Mouse (Mus musculus) CD8-positive naive resting alpha-beta T cell, adult 2 months (primary cell): ENCODE measurements around the gene Ankmy1.

Source experiments
- DNase-seq, 2 experiments: peaks; one replicate each; pipeline ENCODE4 v3.0.0; 2022; ENCODE audit warnings: low read depth in 2 of 2, low spot score in 2 of 2

The Ankmy1 gene

DNA sequence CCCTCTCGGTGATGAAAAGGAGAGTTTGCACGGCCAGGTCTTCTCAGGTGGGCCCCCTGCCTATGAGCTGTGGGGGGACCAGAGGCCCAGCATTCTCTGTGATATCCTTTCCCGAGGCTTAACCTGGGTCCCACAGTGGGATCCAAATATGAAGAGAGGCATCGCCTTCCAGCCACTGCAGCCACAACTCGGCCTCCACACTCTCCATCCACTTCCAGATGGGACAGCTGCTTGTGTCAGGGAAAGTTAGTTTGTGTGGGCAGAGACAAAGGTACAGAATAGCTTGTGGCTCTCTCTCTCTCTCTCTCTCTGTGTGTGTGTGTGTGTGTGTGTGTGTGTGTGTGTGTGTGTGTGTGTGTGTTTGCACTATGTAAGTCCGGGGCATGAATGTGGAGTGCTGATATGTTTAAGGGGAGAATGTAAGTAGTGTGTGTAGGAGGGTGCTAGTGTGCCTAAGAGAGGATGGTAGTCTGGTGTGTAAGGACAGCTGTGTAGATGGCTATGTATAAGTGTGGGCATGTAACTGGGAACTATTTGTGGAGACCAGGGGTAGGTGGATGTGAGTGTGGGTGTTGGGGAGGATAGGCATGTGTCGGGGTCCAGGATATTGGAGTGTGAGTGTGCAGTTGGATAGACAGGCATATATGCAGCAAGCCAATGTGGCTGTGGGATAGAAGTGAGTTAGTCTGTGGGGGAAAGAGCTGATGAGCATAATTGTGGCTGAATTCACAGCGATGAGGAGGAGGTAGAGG is 27.2 kb downstream of the Ankmy1 start:
- DNase-seq: no peak

- DNase-seq: no peak
Observed at GRCm38 (mm10) chr1:92874011-92874410, 28.7 kb downstream of the Ankmy1 start.

DNA sequence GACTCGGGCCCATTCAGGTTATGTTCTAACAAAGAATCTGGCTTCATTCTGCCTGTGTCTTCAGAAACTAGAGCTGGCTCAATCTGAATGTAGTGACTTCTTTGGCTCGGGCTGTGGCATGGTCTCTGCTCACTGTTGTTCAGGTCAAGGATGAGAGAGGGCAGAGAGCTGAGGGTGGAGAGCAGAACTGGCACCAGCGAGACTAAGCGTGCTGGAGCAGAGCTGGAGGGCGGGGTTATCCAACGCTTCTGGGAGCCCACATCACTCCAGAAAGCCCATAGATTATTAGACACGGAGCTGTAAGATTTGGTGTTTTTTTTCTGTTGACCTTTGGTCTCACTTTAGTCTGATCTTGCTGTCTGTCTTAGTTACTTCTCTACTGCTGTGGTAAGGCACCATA is 30.0 kb downstream of the Ankmy1 start:
- no peak for DNase-seq

DNA sequence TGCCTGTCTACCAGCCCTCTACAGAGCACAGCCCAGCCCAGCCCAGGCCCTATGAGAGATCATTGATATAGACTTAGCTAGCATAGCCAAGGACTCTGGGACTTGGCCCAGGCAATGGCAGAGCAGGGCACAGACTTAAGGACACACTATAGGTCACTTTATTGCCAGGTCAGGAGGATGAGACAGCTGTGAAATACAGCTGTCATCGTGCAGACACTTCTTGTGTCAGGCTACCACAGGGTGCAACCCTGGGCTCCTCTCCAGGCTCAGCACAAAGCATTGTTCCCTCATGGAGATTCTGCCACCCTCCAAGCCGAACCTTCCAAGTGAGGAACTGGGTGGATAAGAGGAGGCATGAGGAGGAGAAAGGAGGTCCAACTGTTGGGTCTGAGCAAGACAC is 32.7 kb downstream of the Ankmy1 start:
- DNase-seq: no peak

DNA sequence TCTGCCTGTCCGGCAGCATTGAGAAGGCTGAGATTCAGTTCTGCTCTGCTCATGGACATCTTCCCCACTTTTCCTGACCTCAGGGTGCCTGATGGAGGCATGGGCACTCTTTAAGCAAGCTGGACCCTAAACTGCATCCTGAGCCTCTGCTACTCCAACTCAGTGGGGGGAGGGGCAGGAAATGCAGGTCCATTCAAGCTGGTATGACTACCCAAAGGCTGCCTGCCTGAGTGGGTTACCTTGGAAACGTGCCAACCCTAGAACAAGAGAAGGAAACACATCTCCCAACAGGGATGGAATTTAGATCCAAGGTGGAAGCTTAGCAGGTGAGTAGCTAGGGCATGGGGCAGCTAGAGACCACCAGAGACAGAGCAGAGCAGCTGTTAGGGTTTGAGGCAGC is 36.5 kb downstream of the Ankmy1 start:
- no peak for DNase-seq

DNA sequence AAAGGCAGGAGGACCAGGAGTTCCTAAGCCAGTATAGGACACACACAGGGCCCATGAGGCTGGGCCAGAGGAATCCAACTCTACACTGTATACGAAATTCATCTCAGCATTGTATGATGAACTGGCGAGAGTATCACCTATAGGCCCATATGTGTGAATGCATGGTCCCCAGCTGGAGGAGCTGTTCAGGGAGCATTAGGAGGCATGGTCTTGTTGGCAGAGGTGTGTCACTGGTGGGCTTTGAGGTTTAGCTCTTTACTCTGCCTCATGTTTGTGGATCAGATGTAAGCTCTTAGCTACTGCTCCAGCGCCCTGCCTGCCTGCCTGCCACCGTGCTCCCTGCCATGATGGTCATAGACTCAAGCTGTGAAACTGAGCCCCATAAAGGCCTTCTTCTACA is 39.4 kb downstream of the Ankmy1 start:
- no peak for DNase-seq

GRCm38 (mm10) chr1:92861503-92861902 is 41.2 kb downstream of the Ankmy1 start:
- DNase-seq: no peak

DNA sequence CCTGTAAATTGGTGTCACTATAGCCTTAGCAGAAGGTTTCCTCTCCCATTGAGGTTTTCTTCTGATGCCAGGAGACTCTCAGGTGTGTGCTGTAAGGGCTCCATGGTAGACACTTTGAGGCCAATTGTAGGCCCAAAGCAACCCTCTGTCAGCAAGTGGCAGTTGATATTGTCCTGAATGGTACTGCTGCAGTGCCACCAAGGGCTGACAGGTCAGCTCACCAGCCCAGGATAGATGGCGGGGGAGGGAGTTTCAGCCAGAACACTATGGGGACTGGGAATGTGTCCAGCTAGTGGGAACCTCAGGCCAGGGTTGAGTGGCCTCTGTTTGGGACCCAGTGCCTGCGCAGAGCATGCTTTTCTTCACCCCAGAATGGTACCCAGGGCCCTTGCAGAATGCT is 50.3 kb downstream of the Ankmy1 start:
- no peak for DNase-seq

GRCm38 (mm10) chr1:92849938-92850574 is 52.6 kb downstream of the Ankmy1 start:
- no peak for DNase-seq

- DNase-seq: no peak
Observed at GRCm38 (mm10) chr1:92849491-92849890, 53.2 kb downstream of the Ankmy1 start.

DNA sequence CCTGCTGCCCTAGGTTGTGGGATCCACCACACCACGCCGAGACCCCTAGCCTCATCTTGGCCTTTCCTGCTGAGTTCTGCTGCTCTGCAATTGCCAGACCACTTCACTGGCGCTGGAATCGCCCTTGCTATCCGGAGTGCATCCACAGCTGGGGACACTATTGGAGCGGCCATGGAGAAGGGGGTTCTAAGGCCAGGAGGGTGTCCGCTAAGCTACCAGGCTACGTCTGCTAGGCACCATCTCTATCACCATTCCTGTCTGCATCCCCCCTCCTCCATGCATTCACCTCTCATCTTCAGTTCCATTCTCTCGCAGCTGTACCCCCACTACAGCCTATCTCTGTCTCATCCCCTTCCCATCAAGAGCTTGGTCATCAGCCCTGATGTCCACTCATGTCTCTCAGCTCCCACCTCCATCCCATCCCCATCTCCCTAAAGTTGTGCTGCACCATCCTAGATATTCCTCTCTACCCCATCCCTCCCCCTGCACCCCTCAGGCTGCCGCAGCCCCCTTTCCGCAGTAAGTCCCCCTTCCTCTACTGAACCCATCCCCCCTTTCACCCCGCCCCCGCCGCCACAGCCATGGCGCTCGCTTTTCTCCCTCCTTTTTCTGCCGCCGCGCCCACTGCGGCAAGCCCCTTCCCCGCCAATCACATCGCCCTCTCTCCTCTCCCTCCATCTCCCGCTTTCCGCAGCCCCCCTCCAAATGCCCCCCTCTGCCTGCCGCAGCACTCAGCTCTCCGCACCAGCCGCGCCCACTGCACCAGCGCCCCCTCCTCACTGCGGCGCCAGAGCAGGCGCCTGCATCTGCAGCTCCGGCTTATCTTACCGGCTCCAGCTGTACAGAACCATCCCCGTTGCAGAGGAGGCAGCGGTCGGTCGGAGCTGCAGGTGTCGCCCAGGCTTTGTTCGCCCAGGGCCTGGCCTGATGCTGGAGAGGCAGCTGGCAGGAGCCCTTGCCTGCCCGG is 54.5 kb downstream of the Ankmy1 start:
- DNase-seq: no peak

DNA sequence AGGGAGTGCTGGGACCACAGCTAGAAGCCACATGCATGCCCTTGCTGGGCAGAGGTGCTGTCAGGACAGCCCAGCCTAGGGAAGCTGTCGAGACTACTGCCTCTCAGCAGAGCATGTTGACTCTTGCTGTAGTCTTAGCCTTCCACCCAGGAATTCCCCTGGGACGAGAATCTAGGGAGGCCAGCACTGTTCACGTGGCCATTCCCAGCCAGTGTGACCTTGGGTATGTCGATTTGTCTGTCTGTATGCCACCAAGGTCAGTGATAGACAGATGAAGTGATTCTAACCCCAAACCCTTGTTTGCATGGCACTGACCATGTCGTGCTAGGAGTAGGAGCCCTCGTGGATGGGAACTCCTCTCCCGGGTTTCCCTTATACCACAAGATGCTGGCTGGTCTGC is 56.8 kb downstream of the Ankmy1 start:
- DNase-seq: no peak

DNA sequence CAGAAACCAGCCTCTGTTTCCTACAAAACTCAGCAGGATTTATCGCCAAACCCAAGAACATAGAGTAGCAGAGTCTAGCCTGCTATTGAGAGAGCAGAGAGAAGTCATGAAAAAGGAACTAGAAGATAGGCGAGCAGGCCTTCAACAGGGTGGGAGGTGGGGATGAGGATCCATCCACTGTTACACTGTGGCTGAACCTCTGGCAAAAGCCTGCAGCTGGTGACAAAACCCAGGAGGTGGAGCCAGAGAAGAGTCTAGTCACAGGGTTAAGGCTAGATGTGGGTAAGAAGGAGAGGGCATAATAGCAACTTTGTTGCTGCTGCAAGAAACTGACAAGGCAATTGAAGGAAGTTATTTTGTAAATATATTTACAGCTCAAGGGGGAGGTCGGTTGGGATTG is 61.3 kb downstream of the Ankmy1 start:
- DNase-seq: no peak

- no peak for DNase-seq
Observed at GRCm38 (mm10) chr1:92840231-92840890, 62.3 kb downstream of the Ankmy1 start.

- no peak for DNase-seq
Observed at GRCm38 (mm10) chr1:92839211-92839610, 63.5 kb downstream of the Ankmy1 start.

DNA sequence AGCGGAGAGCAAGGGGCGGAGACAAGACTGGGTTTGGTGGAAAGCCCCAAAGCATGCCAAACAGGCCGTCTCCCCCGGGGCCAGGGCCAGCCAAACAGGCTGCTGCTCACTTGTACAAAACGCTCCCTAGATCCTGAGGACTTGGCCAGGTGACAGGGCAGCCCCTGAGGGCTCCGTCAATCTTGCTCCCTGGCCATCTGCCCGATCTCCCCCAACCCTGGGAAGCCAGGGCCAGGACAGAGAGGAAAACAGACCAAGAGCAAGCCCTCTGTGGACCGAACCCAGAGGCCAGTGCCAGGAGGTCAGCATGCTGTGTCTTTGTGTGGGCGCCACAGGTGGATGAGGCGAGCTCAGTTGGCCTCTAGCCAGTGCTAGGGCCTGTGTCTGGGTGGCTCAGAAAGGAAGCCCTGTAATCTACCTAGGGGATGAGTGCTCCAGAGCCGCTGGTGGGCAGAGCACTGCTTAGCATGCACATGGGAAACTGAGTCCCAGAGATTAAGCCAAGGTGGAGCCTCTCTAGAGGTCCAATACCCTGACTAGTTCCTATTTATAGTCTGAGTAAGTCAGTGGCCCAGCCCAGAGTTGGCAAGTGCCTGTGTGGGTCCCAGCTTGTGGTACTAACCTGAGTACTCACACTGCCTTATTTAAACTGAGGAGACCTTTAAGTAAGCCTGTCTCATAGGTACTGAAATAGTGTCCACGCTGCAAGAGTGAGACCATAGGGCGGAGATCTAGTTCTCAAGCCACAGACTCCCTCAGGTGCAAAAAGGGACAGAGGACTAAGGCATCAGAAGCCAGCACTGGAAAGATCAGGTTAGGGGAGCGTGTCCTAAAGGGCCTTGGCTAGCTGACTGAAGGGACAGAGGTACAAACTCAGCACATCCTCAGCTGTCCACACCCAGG is 64.5 kb downstream of the Ankmy1 start:
- DNase-seq: no peak

DNA sequence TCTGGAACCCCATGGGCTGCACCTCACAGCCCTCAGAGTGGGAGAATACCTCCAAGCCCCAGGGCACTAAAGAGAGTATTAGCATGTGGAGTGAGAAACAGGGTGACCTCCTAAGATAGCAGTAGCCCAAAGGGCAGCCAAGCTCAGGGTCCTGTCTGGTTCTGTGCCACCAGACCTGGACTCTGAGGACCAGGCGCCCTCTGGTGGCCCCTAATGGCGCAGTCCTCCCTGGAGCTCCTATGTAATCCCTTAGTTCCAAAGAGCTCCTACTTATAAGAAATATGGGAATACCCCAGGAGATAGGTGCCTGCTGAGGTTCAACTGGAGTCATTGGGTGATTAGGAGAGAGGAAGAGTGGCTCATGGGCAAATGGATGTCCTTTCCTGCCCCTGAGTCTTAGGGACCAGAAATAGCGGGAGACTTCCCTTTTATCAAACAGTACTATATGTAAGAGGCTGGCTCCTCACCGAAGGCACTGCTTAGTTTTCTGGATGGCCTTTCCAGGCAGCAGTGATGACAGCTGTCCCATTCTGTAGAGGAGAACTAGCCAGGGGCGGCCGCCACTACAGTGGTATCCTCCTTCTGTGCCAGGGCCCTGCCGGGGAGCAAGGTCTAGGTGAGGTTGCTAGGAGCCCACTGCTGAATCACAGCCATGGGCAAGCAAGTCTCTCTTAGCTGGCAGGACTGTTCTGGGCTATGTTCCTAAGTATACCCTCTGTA is 68.6 kb downstream of the Ankmy1 start:
- DNase-seq: peak; percentile 32 to 46

GRCm38 (mm10) chr1:92832011-92833010 is 70.4 kb downstream of the Ankmy1 start:
- DNase-seq: peak in 1 of 2 experiments; percentile 11
